Mouse (Mus musculus): Measurements from ENCODE around the gene Ckb. TPM values are rescaled to one million over a fixed set of nuclear protein-coding genes. Genes with fewer than 3 reads are reported as not detected.
A peak's percentile ranks its signal among the peaks of the same experiment; 100 is the strongest.
"Not testable (repeated sequence)": the region's sequence is repeated elsewhere in the genome, so short reads cannot be mapped to it uniquely, and the experiment has no call there.

The Ckb gene
- total and polyA plus RNA-seq, 3 experiments, result 0.54 to 3.7 TPM; not detected in 1

DNA sequence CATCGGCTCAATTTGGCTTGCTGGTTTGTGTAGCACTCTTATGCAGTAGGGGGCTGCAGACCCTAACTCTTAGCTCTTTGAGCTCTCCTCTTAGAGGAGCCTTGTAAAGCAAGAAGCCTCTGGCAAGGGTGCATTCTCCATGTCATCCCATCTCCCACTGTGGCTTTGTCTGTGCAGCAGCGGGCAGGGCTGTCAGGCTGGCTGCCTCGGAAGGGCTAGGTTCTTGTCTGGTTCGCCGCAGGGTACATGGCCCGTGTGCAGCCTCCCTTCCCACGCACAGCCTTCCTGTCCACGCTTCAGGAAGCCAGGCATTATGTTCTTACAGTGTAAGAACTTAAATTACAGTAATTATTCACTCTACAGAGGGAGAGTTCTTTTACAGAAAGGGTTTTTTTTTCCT is 46.5 kb upstream of the Ckb start:
- no peak for DNase-seq (ENCODE audit: extremely low read depth)
- H3K9me3 ChIP-seq (replicated peaks; ENCODE audit: low read length), result no peaks in the 10 kb centered on the region
- in situ Hi-C loops (cut with MboI; ENCODE audit: low pct_ligation_motif_present, low pct_unique_long_range_greater_than_20kb, low sequenced_read_pairs) (loop anchor here (10.0 kb wide), 1 partner anchor 64 kb away; no protein-coding TSS in a partner anchor), dilution Hi-C loops (cut with MboI; ENCODE audit: extremely low pct_ligation_motif_present, extremely low pct_unique_long_range_greater_than_20kb, low sequenced_read_pairs) (no loop called here)
- H3K27ac ChIP-seq (ENCODE audit: insufficient read depth, low read depth), result no peak overlapping the region
- TF ChIP-seq IRF4 (IDR thresholded peaks at IDR 0.05; ENCODE audit: low read depth, low read length) (no peak), MAFK (IDR thresholded peaks at IDR 0.05; ENCODE audit: insufficient replicate concordance, low read length) (no peak), MAX (IDR thresholded peaks at IDR 0.05; ENCODE audit: low read length) (no peak), MAZ (IDR thresholded peaks at IDR 0.05; ENCODE audit: low read depth, low read length) (no peak), E2F4 (IDR thresholded peaks at IDR 0.05; ENCODE audit: insufficient replicate concordance, low read depth, low read length) (no peak), CHD2 (IDR thresholded peaks at IDR 0.05; ENCODE audit: low read length) (no peak), ZKSCAN1 (IDR thresholded peaks at IDR 0.05; ENCODE audit: borderline replicate concordance, low read depth, low read length) (no peak)
- peaks cover 13% of the 10 kb centered on the region for H3K79me2 ChIP-seq (replicated peaks; ENCODE audit: control insufficient read depth, extremely low read depth, insufficient read depth, poor library complexity, severe bottlenecking)
- peaks cover 3 to 50% of the 10 kb centered on the region in 2 experiments for H3K36me3 ChIP-seq (replicated peaks in 1 of 2; ENCODE audit: control insufficient read depth in 1 of 2, insufficient read depth in 1 of 2, low read length in 1 of 2)
- H3K4me3 ChIP-seq (replicated peaks in 1 of 3; ENCODE audit: low read depth in 2 of 3, low read length in 2 of 3, poor library complexity in 1 of 3), result no peak overlapping the region
- no peaks in the 10 kb centered on the region for H3K27me3 ChIP-seq (replicated peaks)
- peaks cover 3 to 22% of the 10 kb centered on the region in 2 experiments for H3K4me1 ChIP-seq (ENCODE audit: control insufficient read depth in 1 of 2, insufficient read depth in 2 of 2)
- no peak overlapping the region for H3K4me2 ChIP-seq (ENCODE audit: insufficient read depth, low read depth, poor library complexity, severe bottlenecking)
- no peak overlapping the region for H3K9ac ChIP-seq (ENCODE audit: insufficient read depth, low read depth)

DNA sequence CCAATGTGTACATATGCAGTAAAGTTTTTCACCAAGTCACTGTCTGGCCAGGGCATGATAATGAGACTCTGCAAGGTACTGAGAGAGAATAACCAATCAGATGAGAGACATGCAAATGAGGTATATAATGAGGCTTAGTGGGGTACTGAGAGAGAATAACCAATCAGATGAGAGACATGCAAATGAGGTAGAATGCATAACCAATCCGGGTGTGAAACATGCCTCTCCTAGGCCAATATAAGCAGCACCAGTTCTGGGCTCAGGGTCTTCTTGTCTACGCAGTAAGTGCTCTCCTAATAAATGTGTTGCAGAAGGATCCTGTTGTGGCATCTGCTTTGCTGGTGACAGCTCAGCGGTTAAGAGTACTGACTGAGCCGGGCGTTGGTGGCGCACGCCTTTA is 44.4 kb upstream of the Ckb start:
- dilution Hi-C loops (cut with MboI; ENCODE audit: extremely low pct_ligation_motif_present, extremely low pct_unique_long_range_greater_than_20kb, low sequenced_read_pairs), result no loop called here
- Histone ChIP-seq H3K4me2 (ENCODE audit: insufficient read depth, low read depth, poor library complexity, severe bottlenecking) (no peak overlapping the region), H3K9me3 (replicated peaks; ENCODE audit: low read length) (no peaks in the 10 kb centered on the region), H3K4me3 (replicated peaks in 1 of 3; ENCODE audit: low read depth in 2 of 3, low read length in 2 of 3, poor library complexity in 1 of 3) (no peak overlapping the region), H3K79me2 (replicated peaks; ENCODE audit: control insufficient read depth, extremely low read depth, insufficient read depth, poor library complexity, severe bottlenecking) (peaks cover 25% of the 10 kb centered on the region), H3K9ac (ENCODE audit: insufficient read depth, low read depth) (no peak overlapping the region), H3K36me3 (replicated peaks in 1 of 2; ENCODE audit: control insufficient read depth in 1 of 2, insufficient read depth in 1 of 2, low read length in 1 of 2) (peaks cover 0 to 40% of the 10 kb centered on the region in 2 experiments), H3K27me3 (replicated peaks) (no peaks in the 10 kb centered on the region), H3K4me1 (ENCODE audit: control insufficient read depth in 1 of 2, insufficient read depth in 2 of 2) (peaks cover 7 to 28% of the 10 kb centered on the region in 2 experiments), H3K27ac (ENCODE audit: insufficient read depth, low read depth) (no peak overlapping the region)
- in situ Hi-C loops (cut with MboI; ENCODE audit: low pct_ligation_motif_present, low pct_unique_long_range_greater_than_20kb, low sequenced_read_pairs), result loop anchor here (10.0 kb wide), 1 partner anchor 62 kb away; no protein-coding TSS in a partner anchor
- DNase-seq (ENCODE audit: extremely low read depth), result no peak
- no peak for TF ChIP-seq TBP (conservative IDR thresholded peaks at IDR 0.05; ENCODE audit: low read depth, low read length)

DNA sequence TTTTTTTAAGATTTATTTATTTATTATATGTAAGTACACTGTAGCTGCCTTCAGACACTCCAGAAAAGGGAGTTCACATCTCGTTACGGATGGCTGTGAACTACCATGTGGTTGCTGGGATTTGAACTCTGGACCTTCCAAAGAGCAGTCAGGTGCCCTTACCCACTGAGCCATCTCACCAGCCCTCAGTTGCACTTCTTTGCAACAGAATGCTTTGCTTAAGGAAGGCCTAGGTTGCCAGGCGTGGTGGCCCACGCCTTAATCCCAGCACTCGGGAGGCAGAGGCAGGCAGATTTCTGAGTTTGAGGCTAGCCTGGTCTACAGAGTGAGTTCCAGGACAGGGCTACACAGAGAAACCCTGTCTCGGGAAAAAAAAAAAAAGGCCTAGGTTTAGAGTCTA is 41.7 kb upstream of the Ckb start:
- peaks cover 14 to 51% of the 10 kb centered on the region in 2 experiments for H3K36me3 ChIP-seq (replicated peaks in 1 of 2; ENCODE audit: control insufficient read depth in 1 of 2, insufficient read depth in 1 of 2, low read length in 1 of 2)
- peak overlapping the region; percentile 41; the same call in 1 of the 2 replicates for H3K4me2 ChIP-seq (ENCODE audit: insufficient read depth, low read depth, poor library complexity, severe bottlenecking)
- TF ChIP-seq TBP (conservative IDR thresholded peaks at IDR 0.05; ENCODE audit: low read depth, low read length), result peak; percentile 77
- dilution Hi-C loops (cut with MboI; ENCODE audit: extremely low pct_ligation_motif_present, extremely low pct_unique_long_range_greater_than_20kb, low sequenced_read_pairs); H3K27ac ChIP-seq (ENCODE audit: insufficient read depth, low read depth); H3K9ac ChIP-seq (ENCODE audit: insufficient read depth, low read depth); H3K27me3 ChIP-seq (replicated peaks); DNase-seq (ENCODE audit: extremely low read depth); H3K9me3 ChIP-seq (replicated peaks; ENCODE audit: low read length): not testable (repeated sequence)
- peak overlapping the region; percentile 14 to 100 (median 98) for H3K4me3 ChIP-seq (replicated peaks in 1 of 3; ENCODE audit: low read depth in 2 of 3, low read length in 2 of 3, poor library complexity in 1 of 3)
- peaks cover 8 to 31% of the 10 kb centered on the region in 2 experiments for H3K4me1 ChIP-seq (ENCODE audit: control insufficient read depth in 1 of 2, insufficient read depth in 2 of 2)
- H3K79me2 ChIP-seq (replicated peaks; ENCODE audit: control insufficient read depth, extremely low read depth, insufficient read depth, poor library complexity, severe bottlenecking), result peaks cover 26% of the 10 kb centered on the region
- in situ Hi-C loops (cut with MboI; ENCODE audit: low pct_ligation_motif_present, low pct_unique_long_range_greater_than_20kb, low sequenced_read_pairs), result loop anchor here (5.0 to 10.0 kb wide), 2 partner anchors 37 to 59 kb away; partner anchors contain the start of gene Trmt61a

Data from CH12.LX (cell line).